Mouse (Mus musculus): ENCODE data around the gene Scube1.

DNA sequence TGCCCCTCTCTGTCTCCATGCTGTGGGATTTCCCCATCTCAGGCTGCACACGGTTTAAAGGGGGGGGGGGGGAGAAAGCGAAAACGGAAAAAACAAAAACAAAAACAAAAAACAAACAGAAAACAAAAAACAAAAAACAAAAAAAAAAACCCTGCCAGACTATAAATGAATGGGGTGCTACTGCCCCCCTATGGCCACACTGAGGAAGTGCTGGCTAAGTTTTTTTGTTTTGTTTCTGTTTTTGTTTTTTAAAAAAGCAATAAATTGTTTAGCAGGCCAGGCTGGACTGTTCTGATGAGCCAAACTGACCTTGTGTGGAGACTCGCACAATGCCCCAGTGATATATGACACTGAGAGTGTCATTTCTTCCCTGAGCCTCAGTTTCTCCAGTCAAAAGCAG is 34.1 kb upstream of the Scube1 start:
- TF ChIP-seq CTCF (IDR thresholded peaks at IDR 0.05; ENCODE audit: low read depth, low read length) (peak; percentile 54), POLR2A (IDR thresholded peaks at IDR 0.05; ENCODE audit: extremely low read depth, insufficient read depth, low read length) (no peak)
